Mouse (Mus musculus): ENCODE results near the gene Galnt9.

The Galnt9 gene

GRCm38 (mm10) chr5:110589833-110590232, 45.7 kb downstream of the Galnt9 start:
- no peak for DNase-seq

- DNase-seq: no peak
Measured at GRCm38 (mm10) chr5:110594465-110594864, 50.3 kb downstream of the Galnt9 start.

DNA sequence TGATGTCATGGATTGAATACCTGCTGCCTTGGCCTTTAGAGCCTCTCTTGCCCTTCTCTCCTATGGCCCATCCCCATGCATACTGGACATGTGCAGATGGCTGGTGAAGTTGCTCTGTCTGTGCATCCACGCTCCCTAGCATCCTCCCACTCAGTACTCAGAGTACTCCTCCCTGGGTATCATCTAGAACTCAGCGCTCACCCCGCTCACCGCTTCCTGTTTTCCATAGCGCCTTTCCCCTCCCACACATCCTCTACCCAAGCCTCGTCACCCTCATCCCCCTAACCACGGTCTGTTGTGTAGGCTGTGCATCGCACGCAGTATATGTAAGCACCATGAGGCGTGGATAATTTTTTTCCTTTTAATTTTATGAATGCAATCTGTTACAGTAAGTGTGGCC, 51.2 kb downstream of the Galnt9 start:
- DNase-seq: no peak

DNA sequence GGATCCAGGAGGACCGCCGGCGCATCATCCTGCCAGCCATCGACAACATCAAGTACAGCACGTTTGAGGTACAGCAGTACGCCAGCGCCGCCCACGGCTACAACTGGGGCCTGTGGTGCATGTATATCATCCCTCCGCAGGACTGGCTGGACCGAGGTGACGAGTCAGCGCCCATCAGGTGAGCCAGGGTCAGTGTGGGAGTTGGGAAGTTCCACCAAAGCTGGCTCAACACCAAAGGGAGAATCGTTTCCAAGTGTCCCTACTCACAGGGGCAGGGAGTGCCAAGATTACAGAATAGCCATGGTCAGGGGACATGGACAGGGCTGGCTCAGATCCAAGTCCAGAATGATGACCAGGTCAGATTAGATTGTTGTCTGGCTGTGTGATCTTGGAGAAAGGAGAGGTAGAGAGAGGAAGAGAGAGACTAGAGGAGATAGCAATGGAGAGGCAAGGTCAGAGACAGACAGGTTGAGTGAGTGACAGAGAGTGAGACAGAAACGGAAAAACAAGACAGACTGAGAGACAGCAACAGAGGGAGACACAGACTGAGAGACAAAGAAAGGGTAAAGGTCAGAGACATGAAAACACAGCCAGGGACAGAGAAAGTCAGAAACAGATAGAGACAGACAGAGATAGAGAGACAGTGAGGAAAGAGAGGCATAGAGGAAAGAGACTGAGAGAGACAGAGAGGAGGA, 52.1 kb downstream of the Galnt9 start:
- DNase-seq: peak; percentile 55 to 59

DNA sequence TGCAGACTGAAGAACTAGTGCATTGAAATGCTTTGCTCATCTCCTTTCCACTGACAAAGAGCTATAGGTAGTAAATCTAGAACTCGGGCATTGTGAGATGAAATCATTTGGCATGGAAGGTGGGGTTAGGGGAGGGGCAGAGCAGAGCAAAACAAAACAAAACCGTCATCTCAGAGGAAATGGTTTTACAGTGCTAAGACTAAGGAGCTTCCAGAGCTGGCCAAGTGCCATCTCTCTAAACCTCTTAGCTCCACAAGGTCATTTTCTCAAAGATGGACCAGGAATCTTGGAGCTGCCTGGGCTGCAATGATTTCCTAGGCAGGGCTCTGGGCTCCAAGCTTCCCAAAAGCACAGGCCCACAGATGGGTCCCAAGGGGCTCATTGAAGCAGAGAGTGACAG, 53.3 kb downstream of the Galnt9 start:
- DNase-seq: no peak

DNA sequence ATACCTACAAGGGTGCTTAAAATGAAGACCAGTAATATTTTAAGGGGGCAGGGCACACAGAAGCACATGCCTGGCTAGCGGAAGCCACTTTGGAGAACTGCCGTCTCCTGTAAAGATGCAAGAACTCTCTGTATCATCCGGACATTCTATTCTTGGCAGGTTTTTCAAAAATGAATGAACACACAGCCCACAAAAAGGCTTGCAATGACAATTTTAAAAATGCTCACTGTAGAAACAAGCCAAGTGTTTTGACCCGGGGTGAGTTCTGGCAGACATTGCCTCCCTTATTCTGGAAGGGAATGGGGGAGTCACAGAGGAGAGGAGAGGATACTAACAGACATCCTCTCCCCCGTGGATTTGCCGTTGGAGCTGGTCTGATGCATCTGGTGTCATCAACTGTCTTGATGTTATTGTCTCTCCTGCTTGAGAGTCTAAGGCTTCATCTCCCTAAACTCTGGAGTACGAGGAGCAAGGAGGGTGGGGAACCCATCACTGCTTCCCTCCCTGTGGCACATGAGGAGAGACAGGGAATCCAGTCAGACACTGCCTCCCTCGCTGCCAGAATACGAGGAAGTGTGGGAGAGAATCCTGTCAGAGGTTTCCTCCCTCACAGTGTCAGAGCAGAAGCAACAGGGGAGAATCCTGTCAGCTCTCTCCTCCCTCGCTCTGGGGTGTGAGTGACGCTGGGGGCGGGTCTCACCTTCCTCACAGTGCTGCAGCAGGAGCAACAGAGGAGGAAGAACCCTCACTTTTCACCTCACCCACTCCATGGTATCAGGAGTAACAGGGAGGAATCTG, 54.3 kb downstream of the Galnt9 start:
- DNase-seq: no peak

GRCm38 (mm10) chr5:110603016-110603685, 59.0 kb downstream of the Galnt9 start:
- no peak for DNase-seq

- DNase-seq: no peak
Measured at GRCm38 (mm10) chr5:110604311-110604710, 60.2 kb downstream of the Galnt9 start.

GRCm38 (mm10) chr5:110605531-110606221, 61.5 kb downstream of the Galnt9 start:
- peak in 1 of 2 experiments; percentile 25 for DNase-seq

DNA sequence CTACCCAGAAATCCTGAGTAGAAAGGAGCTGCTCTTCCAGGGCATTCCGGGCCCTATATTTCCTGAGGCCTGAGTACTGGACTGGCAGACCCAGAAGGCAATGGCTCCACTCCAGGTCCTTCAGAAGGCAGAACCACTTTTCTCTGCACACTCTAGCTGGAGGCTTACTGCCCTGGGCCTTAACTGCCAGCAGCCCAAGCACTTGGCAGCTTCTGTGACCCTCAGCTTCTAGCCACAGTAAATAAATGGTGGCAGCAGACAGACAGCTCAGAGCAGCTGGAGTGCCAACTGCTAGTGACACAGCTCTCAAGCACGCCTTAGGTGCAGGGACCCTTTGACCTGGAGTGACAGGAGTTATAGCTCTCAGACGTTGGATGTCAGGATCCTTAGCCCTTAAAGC, 63.6 kb downstream of the Galnt9 start:
- DNase-seq: no peak

DNA sequence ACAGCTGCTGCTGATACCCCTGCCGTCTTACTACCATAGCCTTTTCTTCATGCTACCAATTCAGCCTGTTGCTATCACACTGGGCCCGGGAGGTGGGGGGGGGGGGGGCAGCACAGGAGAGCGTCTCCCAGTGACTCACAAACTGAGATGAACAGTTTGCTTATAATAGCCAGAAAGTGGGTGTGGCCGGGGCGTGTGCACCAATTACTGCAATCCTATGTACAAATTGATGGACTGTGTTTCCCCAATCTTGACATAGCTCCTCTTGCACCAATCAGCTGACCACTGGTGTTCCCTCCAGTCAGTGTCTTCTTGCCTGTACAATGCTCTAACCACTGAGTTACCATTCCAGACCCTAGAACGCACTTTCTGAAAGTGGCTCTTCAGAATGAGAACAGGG, 64.2 kb downstream of the Galnt9 start:
- no peak for DNase-seq

GRCm38 (mm10) chr5:110608941-110609340, 64.8 kb downstream of the Galnt9 start:
- DNase-seq: no peak

DNA sequence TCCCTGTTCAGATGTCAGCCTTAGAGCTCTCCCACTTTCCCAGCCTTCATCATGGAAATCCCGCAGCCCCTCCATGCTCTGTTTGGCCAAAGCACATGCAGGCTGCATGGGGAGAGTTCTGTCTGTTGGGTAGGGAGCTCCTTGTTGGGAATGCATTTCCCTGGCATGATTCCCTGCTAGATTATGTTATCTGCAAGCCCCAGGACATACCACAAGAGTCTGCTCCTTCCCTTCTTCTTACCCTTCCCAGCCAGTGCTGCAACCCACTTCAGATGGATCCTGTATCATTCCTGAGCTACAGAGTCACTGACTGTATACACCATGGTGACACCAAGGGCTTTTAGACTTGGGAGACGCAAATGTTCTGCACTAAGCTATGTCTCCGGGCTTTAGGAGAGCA, 65.3 kb downstream of the Galnt9 start:
- DNase-seq: no peak

- DNase-seq: peak; percentile 48 to 61
Measured at GRCm38 (mm10) chr5:110609868-110610267, 65.7 kb downstream of the Galnt9 start.

DNA sequence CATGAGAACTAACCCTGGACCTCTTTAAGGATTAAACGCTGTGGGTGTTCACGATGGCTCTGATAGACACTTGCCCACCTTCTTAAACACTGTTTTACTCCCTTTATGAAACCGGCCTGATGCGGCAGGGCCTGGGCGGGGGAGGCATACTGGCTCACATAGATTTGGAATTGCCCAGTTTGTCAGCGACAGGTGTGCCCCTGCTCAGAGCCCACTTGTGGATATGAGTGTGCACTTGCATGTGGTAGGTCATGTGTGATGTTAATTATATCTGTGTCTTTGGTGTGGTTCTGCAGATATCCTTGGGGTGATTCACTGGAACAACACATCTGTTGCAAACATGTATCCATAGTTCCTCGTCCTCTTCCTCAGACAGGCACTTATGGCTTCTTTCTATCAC, 66.3 kb downstream of the Galnt9 start:
- no peak for DNase-seq

- DNase-seq: peak; percentile 45 to 55
Measured at GRCm38 (mm10) chr5:110611435-110612158, 67.4 kb downstream of the Galnt9 start.

DNA sequence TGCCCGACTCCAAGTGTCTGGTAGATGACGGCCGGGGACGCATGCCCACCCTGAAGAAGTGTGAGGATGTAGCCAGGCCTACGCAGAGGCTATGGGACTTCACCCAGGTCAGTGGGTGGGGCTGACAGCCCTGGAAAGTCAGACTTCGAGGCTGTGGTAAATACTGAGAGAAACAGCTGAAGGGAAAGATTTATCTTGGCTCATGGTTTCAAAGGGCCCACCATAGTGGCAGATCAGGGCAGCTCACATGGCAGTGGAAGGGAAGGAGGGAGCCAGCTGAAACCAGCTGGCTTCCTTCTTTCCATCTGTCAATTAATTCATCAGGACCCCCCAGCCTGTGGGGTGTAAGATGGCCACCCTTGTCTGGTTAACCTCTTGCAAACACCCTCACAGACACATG, 75.1 kb downstream of the Galnt9 start:
- DNase-seq: no peak

DNA sequence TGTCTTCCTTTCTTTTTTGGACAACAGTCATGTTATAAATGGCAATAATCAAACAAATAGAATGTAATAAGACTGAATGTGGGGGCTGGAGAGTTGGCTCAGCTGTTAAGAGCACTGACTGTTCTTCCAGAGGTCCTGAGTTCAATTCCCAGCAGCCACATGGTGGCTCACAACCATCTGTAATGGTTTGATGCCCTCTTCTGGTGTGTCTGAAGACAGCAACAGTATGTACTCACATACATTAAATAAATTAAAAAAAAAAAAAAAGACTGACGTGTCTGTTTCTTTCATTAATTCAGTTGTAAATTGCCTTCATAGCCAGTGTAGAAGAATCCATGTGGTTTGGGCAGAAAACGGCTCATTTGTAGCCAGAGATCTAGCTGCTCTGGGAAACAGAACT, 80.2 kb downstream of the Galnt9 start:
- no peak for DNase-seq

DNA sequence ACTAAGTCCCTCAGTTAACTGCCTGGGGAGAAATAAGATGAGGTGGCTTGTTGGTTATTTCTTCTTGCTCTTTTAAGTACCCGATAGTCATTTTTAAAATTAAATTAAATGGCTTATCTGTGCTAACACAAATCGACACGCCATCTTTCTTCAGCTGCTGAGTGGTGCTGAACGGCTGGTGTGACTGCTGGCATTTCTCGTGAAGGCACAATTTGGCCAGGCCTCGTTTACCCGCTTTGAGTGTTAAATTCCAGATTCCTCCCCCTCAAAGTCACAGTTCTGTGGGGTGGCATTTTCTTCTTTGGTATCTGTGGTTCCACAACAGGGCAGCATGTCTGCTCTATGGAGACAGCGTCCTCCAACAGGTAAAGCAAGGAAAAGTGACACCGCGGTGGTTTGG, 83.2 kb downstream of the Galnt9 start:
- no peak for DNase-seq

DNA sequence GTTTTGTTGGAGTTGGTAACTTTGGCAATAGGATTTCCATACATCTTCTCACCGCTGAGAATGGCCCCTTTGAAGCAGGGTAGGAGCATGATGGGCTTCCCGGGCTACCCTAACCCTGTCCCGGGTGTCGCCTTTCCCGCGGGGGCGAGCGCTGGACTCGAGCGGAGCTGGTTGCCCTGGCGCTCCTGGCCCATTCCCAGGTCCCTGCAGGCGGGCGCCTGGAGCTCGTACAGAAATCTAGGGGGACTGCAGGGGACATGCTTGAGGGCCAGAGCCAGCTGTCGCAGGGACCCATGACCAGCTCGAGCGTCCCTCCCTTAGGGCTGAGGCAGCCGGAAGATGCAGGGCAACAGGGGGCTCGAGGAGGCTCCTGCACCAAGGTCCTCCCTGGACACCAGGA, 84.0 kb downstream of the Galnt9 start:
- peak; percentile 54 to 69 for DNase-seq

DNA sequence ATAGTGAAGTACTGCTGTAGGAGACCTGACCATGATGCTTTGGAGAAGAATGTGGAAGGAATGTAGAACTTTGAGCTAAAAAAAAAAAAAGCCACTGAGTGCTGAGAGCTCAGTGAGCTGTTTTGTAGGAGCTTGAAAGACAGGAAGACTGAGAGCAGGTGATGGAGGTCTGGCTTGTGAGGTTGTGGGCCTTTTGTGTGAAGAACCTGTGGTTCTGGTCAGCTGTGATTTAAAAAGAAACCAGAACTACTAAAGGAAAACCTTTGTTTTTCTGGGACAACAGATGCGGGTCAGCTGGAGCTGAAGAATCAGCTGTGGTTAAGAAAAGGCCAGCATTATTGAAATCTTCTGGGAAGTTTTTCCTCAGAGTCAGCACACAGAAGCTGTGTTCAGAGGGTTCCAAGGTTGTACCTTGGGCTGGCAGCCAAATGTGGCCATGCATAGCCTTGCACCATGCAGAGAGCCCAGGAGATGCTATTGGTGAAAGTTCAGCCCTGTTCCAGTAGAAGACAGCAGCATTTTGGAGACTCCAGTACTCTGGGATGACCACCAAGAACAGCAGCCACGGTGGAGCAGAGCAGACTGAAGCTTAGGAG, 85.5 kb downstream of the Galnt9 start:
- peak; percentile 61 to 72 for DNase-seq

All from cerebellum, postnatal 25 days (tissue).